Mouse (Mus musculus): ENCODE data around the gene Syngr2.

GRCm38 (mm10) chr11:117822728-117823241 is 13.3 kb downstream of the Syngr2 start:
- TF ChIP-seq GATA1 (IDR thresholded peaks at IDR 0.05; ENCODE audit: low read length) (no peak), TAL1 (IDR thresholded peaks at IDR 0.05; ENCODE audit: low read length) (no peak)
